Mouse (Mus musculus): ENCODE measurements around the gene Ube2h.

Ube2h gene

DNA sequence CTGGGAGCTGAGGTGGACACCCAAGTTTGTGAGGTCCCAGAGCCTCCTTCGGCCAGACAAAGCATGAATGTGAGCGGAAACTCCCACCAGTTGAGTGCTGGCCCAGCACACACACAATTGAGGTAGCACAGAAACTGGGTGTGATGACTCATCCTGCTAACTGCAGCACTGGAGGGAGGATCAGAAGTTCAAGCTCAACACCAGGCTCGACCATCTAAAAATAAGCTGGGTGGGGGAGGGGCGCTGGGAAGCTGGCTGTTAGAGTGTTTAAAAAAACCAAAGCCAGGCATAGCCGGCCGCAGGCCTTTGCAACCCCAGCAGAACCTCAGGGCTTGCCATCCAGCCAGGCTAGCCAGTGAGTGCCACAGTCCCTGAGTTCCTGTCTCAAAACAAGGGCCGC is 142.2 kb downstream of the Ube2h start:
- DNase-seq (ENCODE audit: low spot score in 2 of 2) = no peak

- DNase-seq (ENCODE audit: low spot score in 2 of 2) = no peak
Observed at GRCm38 (mm10) chr6:30161618-30162017, 142.7 kb downstream of the Ube2h start.
